Mouse (Mus musculus): ENCODE results near the gene Scube1. TPM values are rescaled to one million over a fixed set of nuclear protein-coding genes. Genes with fewer than 3 reads are reported as not detected.

Gene Scube1
- total and polyA plus RNA-seq, 2 experiments: 0.13 to 0.18 TPM

GRCm38 (mm10) chr15:83673621-83674020, 51.2 kb downstream of the Scube1 start:
- Histone ChIP-seq H3K4me1 (ENCODE audit: control insufficient read depth, insufficient read depth, low read length) (no peaks in the 10 kb centered on the region), H3K4me3 (ENCODE audit: insufficient read depth, low read depth, low read length) (no peak overlapping the region), H3K36me3 (ENCODE audit: control insufficient read depth, insufficient read depth, low read length) (no peaks in the 10 kb centered on the region), H3K27ac (replicated peaks; ENCODE audit: insufficient read depth, low read depth, low read length) (no peak overlapping the region), H3K9ac (ENCODE audit: low read depth, low read length) (no peak overlapping the region), H3K79me2 (ENCODE audit: control insufficient read depth, insufficient read depth, low read length) (no peaks in the 10 kb centered on the region), H3K27me3 (ENCODE audit: control insufficient read depth, insufficient read depth, low read length) (no peaks in the 10 kb centered on the region)
- TF ChIP-seq POLR2A (IDR thresholded peaks at IDR 0.05; ENCODE audit: extremely low read depth, insufficient read depth, low read length) (no peak), CTCF (IDR thresholded peaks at IDR 0.05; ENCODE audit: low read depth, low read length) (no peak)
- 81% methylated on average over 3 of the region's 3 CpGs for WGBS
- no peak for DNase-seq (ENCODE audit: extremely low read depth, low read depth, low spot score)

GRCm38 (mm10) chr15:83667501-83667900, 57.3 kb downstream of the Scube1 start:
- TF ChIP-seq CTCF (IDR thresholded peaks at IDR 0.05; ENCODE audit: low read depth, low read length) (no peak), POLR2A (IDR thresholded peaks at IDR 0.05; ENCODE audit: extremely low read depth, insufficient read depth, low read length) (no peak)
- 79% methylated on average over 6 of the region's 6 CpGs for WGBS

GRCm38 (mm10) chr15:83666418-83666817, 58.4 kb downstream of the Scube1 start:
- H3K27ac ChIP-seq (replicated peaks; ENCODE audit: insufficient read depth, low read depth, low read length): no peak overlapping the region
- 93% methylated on average over 10 of the region's 10 CpGs for WGBS
- TF ChIP-seq POLR2A (IDR thresholded peaks at IDR 0.05; ENCODE audit: extremely low read depth, insufficient read depth, low read length) (no peak), CTCF (IDR thresholded peaks at IDR 0.05; ENCODE audit: low read depth, low read length) (no peak)
- no peak overlapping the region for H3K9ac ChIP-seq (ENCODE audit: low read depth, low read length)
- no peaks in the 10 kb centered on the region for H3K79me2 ChIP-seq (ENCODE audit: control insufficient read depth, insufficient read depth, low read length)
- H3K36me3 ChIP-seq (ENCODE audit: control insufficient read depth, insufficient read depth, low read length): no peaks in the 10 kb centered on the region
- H3K4me3 ChIP-seq (ENCODE audit: insufficient read depth, low read depth, low read length): no peak overlapping the region
- DNase-seq (ENCODE audit: extremely low read depth, low read depth, low spot score): no peak
- no peaks in the 10 kb centered on the region for H3K4me1 ChIP-seq (ENCODE audit: control insufficient read depth, insufficient read depth, low read length)
- no peaks in the 10 kb centered on the region for H3K27me3 ChIP-seq (ENCODE audit: control insufficient read depth, insufficient read depth, low read length)

More at GRCm38 (mm10) chr15:83667501-83667900, 57.3 kb downstream of the Scube1 start:
- no peaks in the 10 kb centered on the region for H3K36me3 ChIP-seq (ENCODE audit: control insufficient read depth, insufficient read depth, low read length)
- H3K9ac ChIP-seq (ENCODE audit: low read depth, low read length): no peak overlapping the region
- H3K79me2 ChIP-seq (ENCODE audit: control insufficient read depth, insufficient read depth, low read length): no peaks in the 10 kb centered on the region
- H3K4me3 ChIP-seq (ENCODE audit: insufficient read depth, low read depth, low read length): no peak overlapping the region
- no peaks in the 10 kb centered on the region for H3K4me1 ChIP-seq (ENCODE audit: control insufficient read depth, insufficient read depth, low read length)
- DNase-seq (ENCODE audit: extremely low read depth, low read depth, low spot score): no peak
- H3K27ac ChIP-seq (replicated peaks; ENCODE audit: insufficient read depth, low read depth, low read length): no peak overlapping the region
- no peaks in the 10 kb centered on the region for H3K27me3 ChIP-seq (ENCODE audit: control insufficient read depth, insufficient read depth, low read length)

- H3K36me3 ChIP-seq (ENCODE audit: control insufficient read depth, insufficient read depth, low read length): no peaks in the 10 kb centered on the region
- DNase-seq (ENCODE audit: extremely low read depth, low read depth, low spot score): no peak
- TF ChIP-seq POLR2A (IDR thresholded peaks at IDR 0.05; ENCODE audit: extremely low read depth, insufficient read depth, low read length) (no peak), CTCF (IDR thresholded peaks at IDR 0.05; ENCODE audit: low read depth, low read length) (no peak)
- H3K79me2 ChIP-seq (ENCODE audit: control insufficient read depth, insufficient read depth, low read length): no peaks in the 10 kb centered on the region
- H3K9ac ChIP-seq (ENCODE audit: low read depth, low read length): no peak overlapping the region
- 85% methylated on average over 6 of the region's 6 CpGs for WGBS
- no peaks in the 10 kb centered on the region for H3K27me3 ChIP-seq (ENCODE audit: control insufficient read depth, insufficient read depth, low read length)
- H3K27ac ChIP-seq (replicated peaks; ENCODE audit: insufficient read depth, low read depth, low read length): no peak overlapping the region
- H3K4me1 ChIP-seq (ENCODE audit: control insufficient read depth, insufficient read depth, low read length): no peaks in the 10 kb centered on the region
- no peak overlapping the region for H3K4me3 ChIP-seq (ENCODE audit: insufficient read depth, low read depth, low read length)
Measured at GRCm38 (mm10) chr15:83665993-83666392, 58.8 kb downstream of the Scube1 start.

- H3K4me1 ChIP-seq (ENCODE audit: control insufficient read depth, insufficient read depth, low read length): no peaks in the 10 kb centered on the region
- H3K27me3 ChIP-seq (ENCODE audit: control insufficient read depth, insufficient read depth, low read length): no peaks in the 10 kb centered on the region
- no peak overlapping the region for H3K4me3 ChIP-seq (ENCODE audit: insufficient read depth, low read depth, low read length)
- no peaks in the 10 kb centered on the region for H3K79me2 ChIP-seq (ENCODE audit: control insufficient read depth, insufficient read depth, low read length)
- H3K36me3 ChIP-seq (ENCODE audit: control insufficient read depth, insufficient read depth, low read length): no peaks in the 10 kb centered on the region
- 8% methylated on average over 5 of the region's 5 CpGs for WGBS
- TF ChIP-seq POLR2A (IDR thresholded peaks at IDR 0.05; ENCODE audit: extremely low read depth, insufficient read depth, low read length) (no peak), CTCF (IDR thresholded peaks at IDR 0.05; ENCODE audit: low read depth, low read length) (peak; percentile 73)
- no peak overlapping the region for H3K9ac ChIP-seq (ENCODE audit: low read depth, low read length)
- DNase-seq (ENCODE audit: extremely low read depth, low read depth, low spot score): peak; percentile 60
- H3K27ac ChIP-seq (replicated peaks; ENCODE audit: insufficient read depth, low read depth, low read length): no peak overlapping the region
Measured at GRCm38 (mm10) chr15:83664722-83665121, 60.1 kb downstream of the Scube1 start.

- H3K27me3 ChIP-seq (ENCODE audit: control insufficient read depth, insufficient read depth, low read length): no peaks in the 10 kb centered on the region
- TF ChIP-seq CTCF (IDR thresholded peaks at IDR 0.05; ENCODE audit: low read depth, low read length): no peak
- TF ChIP-seq POLR2A (IDR thresholded peaks at IDR 0.05; ENCODE audit: extremely low read depth, insufficient read depth, low read length): no peak
- no peak overlapping the region for H3K9ac ChIP-seq (ENCODE audit: low read depth, low read length)
- H3K4me1 ChIP-seq (ENCODE audit: control insufficient read depth, insufficient read depth, low read length): no peaks in the 10 kb centered on the region
- no peak overlapping the region for H3K27ac ChIP-seq (replicated peaks; ENCODE audit: insufficient read depth, low read depth, low read length)
- DNase-seq (ENCODE audit: extremely low read depth, low read depth, low spot score): no peak
- H3K79me2 ChIP-seq (ENCODE audit: control insufficient read depth, insufficient read depth, low read length): no peaks in the 10 kb centered on the region
- H3K4me3 ChIP-seq (ENCODE audit: insufficient read depth, low read depth, low read length): no peak overlapping the region
- 32% methylated on average over 4 of the region's 4 CpGs for WGBS
- no peaks in the 10 kb centered on the region for H3K36me3 ChIP-seq (ENCODE audit: control insufficient read depth, insufficient read depth, low read length)
Measured at GRCm38 (mm10) chr15:83663066-83663465, 61.8 kb downstream of the Scube1 start.
